Mouse (Mus musculus) CH12.LX (cell line): ENCODE measurements around the gene Nt5c3. TPM values are rescaled to one million over a fixed set of nuclear protein-coding genes. Genes with fewer than 3 reads are reported as not detected.

ENCODE experiments used
- DNase-seq: peaks from one replicate; pipeline ENCODE4 v3.0.0-alpha.2; 2013; ENCODE audit errors: extremely low read depth
- H3K27ac ChIP-seq: 2 replicates; pipeline ENCODE4 v1.5.1; 2012; ENCODE audit warnings: low read depth, mild to moderate bottlenecking, control low read depth, moderate library complexity; ENCODE audit not compliant: insufficient read depth
- H3K27me3 ChIP-seq: replicated peaks from 2 replicates; pipeline ENCODE3; 2012; ENCODE audit warnings: inconsistent platforms
- H3K36me3 ChIP-seq, 2 experiments: replicated peaks in 1 of 2; 2 replicates each; pipeline versions ENCODE3 to v1.6.1; 2012; ENCODE audit warnings: inconsistent platforms in 1 of 2, low read length in 1 of 2, mild to moderate bottlenecking in 1 of 2, mixed read lengths in 1 of 2, moderate library complexity in 1 of 2; ENCODE audit not compliant: control insufficient read depth in 1 of 2, insufficient read depth in 1 of 2
- H3K4me1 ChIP-seq, 2 experiments: 2 replicates each; pipeline ENCODE4 v1.6.1; 2012; ENCODE audit warnings: inconsistent platforms in 1 of 2, moderate library complexity in 1 of 2; ENCODE audit not compliant: insufficient read depth in 2 of 2, control insufficient read depth in 1 of 2
- H3K4me2 ChIP-seq: 2 replicates; pipeline ENCODE4 v1.6.1; 2012; ENCODE audit warnings: low read depth, mild to moderate bottlenecking, control low read depth; ENCODE audit not compliant: poor library complexity, insufficient read depth, severe bottlenecking
- H3K4me3 ChIP-seq, 3 experiments: fragments of 150-350 bp in 1 of 3; sonication (generic) in 1 of 3; replicated peaks in 1 of 3; 2 replicates each; pipeline versions ENCODE3 to v1.5.1; 2011 to 2012; ENCODE audit warnings: low read depth in 2 of 3, low read length in 2 of 3, mild to moderate bottlenecking in 2 of 3, moderate library complexity in 2 of 3, control low read depth in 1 of 3, improper control_type of control experiment in 1 of 3, inconsistent platforms in 1 of 3, mixed read lengths in 1 of 3; ENCODE audit not compliant: poor library complexity in 1 of 3
- H3K79me2 ChIP-seq: replicated peaks from 2 replicates; pipeline ENCODE4 v1.6.1; 2012; ENCODE audit warnings: mild to moderate bottlenecking, moderate library complexity; ENCODE audit not compliant: control insufficient read depth, poor library complexity, insufficient read depth, severe bottlenecking; ENCODE audit errors: extremely low read depth
- H3K9ac ChIP-seq: 2 replicates; pipeline ENCODE4 v1.6.1; 2012; ENCODE audit warnings: low read depth, mild to moderate bottlenecking, control low read depth, moderate library complexity; ENCODE audit not compliant: insufficient read depth
- H3K9me3 ChIP-seq: replicated peaks from 2 replicates; pipeline ENCODE3; 2012; ENCODE audit warnings: low read length, inconsistent platforms, mixed read lengths
- BHLHE40 ChIP-seq: IDR thresholded peaks from 2 replicates; pipeline ENCODE4 v1.6.1; 2011; ENCODE audit warnings: mild to moderate bottlenecking, low read depth, low read length, improper control_type of control experiment
- ETS1 ChIP-seq: conservative IDR thresholded peaks from 2 replicates; pipeline ENCODE4 v1.6.1; 2012; ENCODE audit warnings: low read depth, mild to moderate bottlenecking, inconsistent platforms, low read length, improper control_type of control experiment, moderate library complexity
- GABPA ChIP-seq: IDR thresholded peaks from 2 replicates; pipeline ENCODE4 v1.6.1; 2012; ENCODE audit warnings: low read depth, low read length, improper control_type of control experiment, inconsistent platforms; ENCODE audit not compliant: insufficient replicate concordance
- MAFK ChIP-seq: IDR thresholded peaks from 2 replicates; pipeline ENCODE4 v1.6.1; 2011; ENCODE audit warnings: low read length, improper control_type of control experiment; ENCODE audit not compliant: insufficient replicate concordance
- MAX ChIP-seq: IDR thresholded peaks from 2 replicates; pipeline ENCODE4 v1.6.1; 2011; ENCODE audit warnings: low read length, improper control_type of control experiment
- MEF2A ChIP-seq: IDR thresholded peaks from 2 replicates; pipeline ENCODE4 v1.6.1; 2014; ENCODE audit warnings: low read depth, mild to moderate bottlenecking, inconsistent platforms, low read length, improper control_type of control experiment, borderline replicate concordance
- MYC ChIP-seq: IDR thresholded peaks from 2 replicates; pipeline ENCODE4 v1.6.1; 2011; ENCODE audit warnings: low read depth, mild to moderate bottlenecking, improper control_type of control experiment, low read length
- NELFE ChIP-seq: IDR thresholded peaks from 2 replicates; pipeline ENCODE4 v1.6.1; 2011; ENCODE audit warnings: low read depth, low read length, improper control_type of control experiment
- UBTF ChIP-seq: IDR thresholded peaks from 2 replicates; pipeline ENCODE4 v1.6.1; 2012; ENCODE audit warnings: low read depth, mild to moderate bottlenecking, inconsistent platforms, low read length, improper control_type of control experiment, moderate library complexity
- ZKSCAN1 ChIP-seq: IDR thresholded peaks from 2 replicates; pipeline ENCODE4 v1.6.1; 2012; ENCODE audit warnings: low read depth, inconsistent platforms, low read length, improper control_type of control experiment, borderline replicate concordance
- ZNF384 ChIP-seq: IDR thresholded peaks from 2 replicates; pipeline ENCODE4 v1.6.1; 2012; ENCODE audit warnings: low read depth, low read length, improper control_type of control experiment, inconsistent platforms
- dilution Hi-C: fragments of 300-500 bp; cut with MboI; formaldehyde crosslinking; loops from 2 replicates; pipeline ENCODE4 v1.14.3; 2020; ENCODE audit warnings: low sequenced_read_pairs; ENCODE audit not compliant: extremely low pct_unique_long_range_greater_than_20kb, extremely low pct_ligation_motif_present
- in situ Hi-C: fragments of 300-500 bp; cut with MboI; formaldehyde crosslinking; loops from 3 replicates; pipeline ENCODE4 v1.14.3; 2019; ENCODE audit warnings: low sequenced_read_pairs, low pct_ligation_motif_present, low pct_unique_long_range_greater_than_20kb, mixed read lengths
- polyA plus RNA-seq: library from polyadenylated mRNA; unstranded; fragments of >175 nt; gene quantifications from 2 replicates; pipeline ENCODE4 v1.2.1, GENCODE M21; 2012; ENCODE audit warnings: low read depth; ENCODE audit not compliant: insufficient read length
- total RNA-seq, 2 experiments: library from RNA; depleted of rRNA; stranded (reverse); fragments of 300-350 nt in 1 of 2; fragments of >200 nt in 1 of 2; gene quantifications; 2 replicates each; pipeline ENCODE4 v1.2.3; 2012 to 2014

The Nt5c3 gene
- total and polyA plus RNA-seq, 3 experiments = 23.7 to 82.4 (median 36.5) TPM

DNA sequence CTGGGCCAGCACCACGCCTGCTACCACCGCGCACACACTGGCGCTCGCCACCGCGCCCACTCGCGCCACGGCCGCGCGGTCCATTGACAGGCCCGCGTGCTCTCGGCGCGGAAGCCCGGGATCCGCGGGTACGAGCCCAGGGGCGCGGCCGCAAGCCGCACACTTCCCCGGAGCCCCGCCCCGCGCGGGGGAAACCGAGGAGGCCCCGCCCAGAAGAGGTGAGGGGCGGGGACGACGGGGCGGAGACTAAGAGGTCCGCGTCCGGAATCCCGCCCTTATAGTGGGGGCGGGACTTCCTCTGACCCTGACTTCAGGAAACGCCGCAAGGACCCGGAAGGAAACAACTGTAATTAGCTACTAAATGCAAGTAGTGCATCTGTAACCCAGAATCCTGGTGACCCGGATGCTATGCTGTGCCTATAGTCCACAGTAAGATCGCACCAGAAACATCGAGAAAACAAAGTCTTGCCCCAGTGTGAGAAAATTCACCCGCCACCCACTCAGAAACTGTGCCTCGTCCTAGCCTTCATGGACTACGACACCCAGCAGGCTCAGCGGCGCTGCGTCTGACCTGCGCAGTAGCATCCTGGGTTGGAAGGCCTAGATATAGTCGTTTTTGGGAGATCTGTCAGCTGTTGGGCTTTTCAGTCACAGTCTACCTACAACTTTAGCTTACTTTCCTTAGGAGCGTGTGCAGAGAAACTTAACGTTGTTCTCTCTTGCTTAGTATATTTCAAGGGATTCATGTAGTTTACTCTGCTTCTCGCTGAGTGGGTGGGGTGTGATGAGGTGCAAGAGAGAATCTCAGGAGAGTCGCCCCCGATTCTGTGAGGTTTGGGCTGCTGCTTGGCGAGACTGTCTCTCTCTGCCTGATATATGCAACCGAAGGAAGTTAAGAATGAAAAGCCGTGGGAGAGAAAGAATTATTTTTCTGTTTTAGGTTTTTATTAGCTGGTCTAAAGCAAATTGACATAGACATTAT, at the start of gene Nt5c3, which contains the start of gene Vmn1r4 (continued):
- TF ChIP-seq BHLHE40 = no peak
- TF ChIP-seq, all 38 proteins: peak for 16

GRCm38 (mm10) chr6:56969973-56970372, 46.2 kb upstream of the Nt5c3 start, which contains the start of gene Vmn1r5:
TSS of gene Vmn1r5 (plus strand) at chr6:56970273.
- no peak for DNase-seq
- Histone ChIP-seq H3K36me3 (no peaks in the 10 kb centered on the region), H3K27ac (no peak within 1 kb of the TSS), H3K4me3 (no peak within 1 kb of the TSS), H3K4me2 (no peak within 1 kb of the TSS), H3K4me1 (no peaks in the 10 kb centered on the region), H3K79me2 (no peaks in the 10 kb centered on the region), H3K9me3 (no peaks in the 10 kb centered on the region), H3K27me3 (no peaks in the 10 kb centered on the region), H3K9ac (no peak within 1 kb of the TSS)
- dilution Hi-C loops = no loop called here
- no peak for TF ChIP-seq UBTF
- TF ChIP-seq MYC = no peak
- no peak for TF ChIP-seq MAFK
- no peak for TF ChIP-seq MAX
- no peak for TF ChIP-seq GABPA
- TF ChIP-seq MEF2A = no peak
- no peak for TF ChIP-seq ZNF384
- TF ChIP-seq ETS1 = no peak
- no peak for TF ChIP-seq ZKSCAN1
- in situ Hi-C loops = no loop called here

DNA sequence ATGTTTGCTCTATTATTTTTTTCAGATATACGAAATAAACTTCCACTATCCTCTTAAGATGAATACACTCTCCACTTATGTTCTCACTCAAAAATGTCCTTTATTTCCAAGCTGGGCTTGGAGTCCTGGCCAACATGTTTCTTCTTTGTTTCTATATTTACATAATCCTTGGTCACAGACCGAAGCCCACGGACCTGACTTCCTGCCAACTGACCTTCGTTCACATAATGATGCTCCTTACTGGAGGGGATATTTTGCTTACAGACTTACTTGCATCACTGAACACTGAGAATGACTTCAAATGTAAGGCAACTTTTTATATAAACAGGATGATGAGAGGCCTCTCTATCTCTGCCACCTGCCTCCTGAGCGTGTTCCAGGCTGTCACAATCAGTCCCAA, 32.7 kb upstream of the Nt5c3 start:
- Histone ChIP-seq H3K36me3 (no peaks in the 10 kb centered on the region), H3K4me2 (no peak overlapping the region)
- dilution Hi-C loops = no loop called here
- in situ Hi-C loops = no loop called here
- TF ChIP-seq NELFE = no peak
- no peak for TF ChIP-seq ETS1
- TF ChIP-seq, all 38 proteins: peak for 0
- Histone ChIP-seq H3K4me1 (no peaks in the 10 kb centered on the region), H3K27me3 (no peaks in the 10 kb centered on the region), H3K79me2 (no peaks in the 10 kb centered on the region), H3K9me3 (no peaks in the 10 kb centered on the region), H3K9ac (no peak overlapping the region), H3K4me3 (no peak overlapping the region), H3K27ac (no peak overlapping the region)
- no peak for DNase-seq
